Mouse (Mus musculus) kidney, postnatal 4 days (tissue): ENCODE measurements around the gene C130073F10Rik.
A peak's percentile ranks its signal among the peaks of the same experiment; 100 is the strongest.
"Not testable (repeated sequence)": the region's sequence is repeated elsewhere in the genome, so short reads cannot be mapped to it uniquely, and the experiment has no call there.

Source experiments
- DNase-seq, 2 experiments: peaks; one replicate each; pipeline ENCODE4 v3.0.0; 2021; ENCODE audit warnings: mixed read lengths in 2 of 2

C130073F10Rik gene

DNA sequence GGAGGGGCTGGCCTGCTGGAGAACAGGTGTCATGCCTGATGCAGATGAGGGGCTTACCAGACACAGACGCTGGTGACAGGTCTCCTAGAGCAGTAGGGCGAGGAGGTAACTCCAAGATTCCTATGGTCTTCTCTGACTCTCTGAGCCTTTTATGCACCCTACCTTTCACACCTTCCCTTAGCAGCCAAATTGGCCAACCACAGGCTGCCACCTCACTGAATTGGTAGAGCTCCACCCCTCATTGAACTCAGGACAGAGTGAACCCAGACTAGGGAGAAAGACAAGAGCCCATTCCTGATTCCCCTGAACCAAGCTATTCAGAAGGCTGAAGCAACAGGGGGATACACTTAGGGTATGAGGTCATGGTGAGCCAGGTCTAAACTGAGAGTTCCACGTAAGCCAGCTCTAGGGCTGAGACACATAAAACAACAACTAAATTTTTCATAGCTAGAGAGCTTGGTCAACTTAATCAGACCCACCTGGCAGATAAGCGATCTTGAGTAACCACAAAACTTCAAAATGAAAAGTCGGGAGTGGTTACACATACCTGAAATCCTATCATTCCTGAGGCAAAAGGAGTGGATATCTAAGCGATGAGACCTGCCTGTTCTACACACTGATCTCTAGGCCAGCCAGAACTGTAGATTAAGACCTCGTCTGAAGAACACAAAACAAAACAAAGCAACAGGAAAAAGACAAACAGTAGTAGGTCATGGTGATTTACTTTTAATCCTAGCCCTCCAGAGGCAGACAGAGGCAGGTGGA is at the start of gene C130073F10Rik:
C130073F10Rik (minus strand) TSS at position 134 of the 765 bp plus-strand sequence.
- no peak for DNase-seq

DNA sequence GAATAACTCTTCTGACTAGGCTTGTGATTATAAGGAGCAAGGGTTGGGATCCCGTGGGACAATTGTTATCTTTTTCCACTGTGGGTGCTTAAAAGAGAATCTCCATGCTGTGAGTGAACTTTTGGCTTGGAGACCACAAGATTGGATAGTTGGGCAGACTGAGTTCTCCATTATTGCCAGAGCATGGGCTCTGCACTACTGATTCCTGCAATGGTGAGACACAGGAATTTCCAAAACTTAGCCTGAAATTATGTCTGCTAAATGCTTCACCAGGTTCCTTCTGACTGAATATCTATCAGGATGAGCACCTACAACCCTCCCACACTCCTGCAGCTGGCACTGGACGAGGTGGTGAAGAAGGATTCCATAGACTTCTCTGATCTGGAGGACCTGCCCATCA is 46.5 kb upstream of the C130073F10Rik start, which contains the start of gene Gm12794:
Gm12794 (plus strand) TSS at position 301 of the 400 bp plus-strand sequence.
- not testable (repeated sequence) for DNase-seq

GRCm38 (mm10) chr4:101908821-101909220 is 15.2 kb upstream of the C130073F10Rik start, which contains the start of gene Gm12800:
Gene Gm12800 (plus strand): TSS chr4:101909121.
- not testable (repeated sequence) for DNase-seq

GRCm38 (mm10) chr4:101889377-101889776 is 4.2 kb downstream of the C130073F10Rik start:
- no peak for DNase-seq

GRCm38 (mm10) chr4:101883641-101884040 is 9.9 kb downstream of the C130073F10Rik start:
- no peak for DNase-seq

- peak in 1 of 2 experiments; percentile 2 for DNase-seq
Observed at GRCm38 (mm10) chr4:101875687-101876086, 17.9 kb downstream of the C130073F10Rik start.

GRCm38 (mm10) chr4:101872031-101872430 is 21.6 kb downstream of the C130073F10Rik start:
- DNase-seq: not testable (repeated sequence)

DNA sequence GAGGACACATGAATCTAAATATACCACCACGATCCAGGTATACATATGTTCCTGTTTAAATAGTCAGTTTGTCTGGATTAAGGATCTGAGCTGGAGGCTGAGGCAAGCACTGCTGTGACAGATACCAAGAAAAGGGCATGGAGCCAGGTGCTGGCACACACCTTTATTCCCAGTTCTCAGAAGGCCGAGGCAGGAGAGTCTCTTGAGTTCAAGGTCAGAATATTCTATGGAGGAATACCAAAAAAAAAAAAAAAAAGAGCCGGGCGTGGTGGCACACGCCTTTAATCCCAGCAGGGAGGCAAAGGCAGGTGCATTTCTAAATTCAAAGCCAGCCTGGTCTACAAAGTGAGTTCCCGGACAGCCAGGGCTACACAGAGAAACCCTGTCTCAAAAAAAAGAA is 31.3 kb downstream of the C130073F10Rik start:
- DNase-seq: no peak

DNA sequence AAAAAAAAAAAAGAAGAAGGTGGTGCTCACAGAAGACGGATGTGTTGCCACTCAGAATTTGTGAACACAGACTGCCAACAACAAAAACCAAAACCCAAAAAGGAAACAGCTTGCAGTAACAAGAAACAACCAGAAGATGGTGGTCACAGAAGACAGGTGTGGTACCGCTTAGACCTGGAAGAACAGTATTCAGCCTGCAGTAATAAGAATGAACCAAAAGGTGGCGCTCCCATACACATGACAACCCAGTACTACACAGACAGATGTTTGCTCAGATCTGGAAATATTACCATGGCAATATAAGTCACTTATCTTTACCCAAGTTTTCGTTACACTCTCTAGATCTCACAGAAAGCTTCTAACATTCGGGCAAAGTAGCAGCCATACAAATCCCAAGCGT is 32.7 kb downstream of the C130073F10Rik start:
- peak in 1 of 2 experiments; percentile 10 for DNase-seq

DNA sequence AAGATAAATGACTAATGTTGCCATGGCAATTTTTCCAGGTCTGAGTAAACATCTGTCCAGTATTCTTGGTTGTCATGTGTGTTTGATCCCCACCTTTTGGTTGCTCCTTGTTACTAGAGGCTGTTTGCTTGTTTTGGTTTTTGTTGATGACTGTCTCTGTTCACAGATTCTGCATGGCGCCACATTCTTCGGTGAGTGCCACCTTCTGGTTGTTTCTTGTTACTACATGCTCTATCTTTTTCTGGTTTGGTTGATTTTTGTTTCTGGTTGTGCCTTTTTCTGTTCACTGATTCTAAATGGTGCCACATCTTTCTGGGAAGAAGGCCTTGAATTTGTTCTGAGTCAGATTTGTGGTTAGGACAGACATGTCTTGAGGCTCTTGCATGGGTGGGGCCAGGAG is 42.7 kb downstream of the C130073F10Rik start:
- no peak for DNase-seq

DNA sequence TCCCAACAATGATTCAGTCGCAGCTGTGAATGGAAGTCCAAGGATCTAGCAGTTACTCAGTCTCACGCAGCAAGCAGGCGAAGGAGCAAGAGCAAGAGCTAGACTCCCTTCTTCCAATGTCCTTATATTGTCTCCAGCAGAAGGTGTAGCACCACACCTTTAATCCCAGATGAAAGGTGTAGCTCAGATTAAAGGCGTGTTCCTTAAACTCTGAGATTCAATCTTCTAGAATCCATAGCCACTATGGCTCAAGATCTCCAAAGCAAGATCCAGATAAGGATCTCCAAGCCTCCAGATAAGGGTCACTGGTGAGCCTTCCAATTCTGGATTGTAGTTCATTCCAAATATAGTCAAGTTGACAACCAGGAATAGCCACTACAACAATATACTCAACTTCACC is 49.7 kb downstream of the C130073F10Rik start, which contains the start of gene B020004J07Rik:
B020004J07Rik (minus strand) TSS at position 101 of the 400 bp plus-strand sequence.
- DNase-seq: not testable (repeated sequence)
